Mouse (Mus musculus): ENCODE results near the gene Carmil3. TPM values are rescaled to one million over a fixed set of nuclear protein-coding genes. Genes with fewer than 3 reads are reported as not detected.

Carmil3 gene
- polyA plus RNA-seq, 1 experiment = 4.5 TPM

- Histone ChIP-seq H3K27me3 (ENCODE audit: control insufficient read depth, insufficient read depth, low read length) (peaks cover 3% of the 10 kb centered on the region; the same call in 1 of the 2 replicates), H3K27ac (ENCODE audit: insufficient read depth, low read length) (no peak overlapping the region), H3K36me3 (ENCODE audit: control insufficient read depth, insufficient read depth, low read length) (no peaks in the 10 kb centered on the region), H3K4me3 (ENCODE audit: extremely low read depth, insufficient read depth, insufficient read length) (no peak overlapping the region), H3K4me1 (ENCODE audit: control insufficient read depth, insufficient read depth, insufficient read length) (no peaks in the 10 kb centered on the region)
- TF ChIP-seq CTCF (IDR thresholded peaks at IDR 0.05; ENCODE audit: extremely low read depth, insufficient read depth, insufficient read length, insufficient replicate concordance) (no peak), POLR2A (IDR thresholded peaks at IDR 0.05; ENCODE audit: low read depth, low read length) (no peak)
- no peak for DNase-seq (ENCODE audit: low read depth in 1 of 2, low spot score in 2 of 2)
- 62% methylated on average over 7 of the region's 7 CpGs for WGBS
Measured at GRCm38 (mm10) chr14:55507801-55508200, 17.4 kb downstream of the Carmil3 start.

DNA sequence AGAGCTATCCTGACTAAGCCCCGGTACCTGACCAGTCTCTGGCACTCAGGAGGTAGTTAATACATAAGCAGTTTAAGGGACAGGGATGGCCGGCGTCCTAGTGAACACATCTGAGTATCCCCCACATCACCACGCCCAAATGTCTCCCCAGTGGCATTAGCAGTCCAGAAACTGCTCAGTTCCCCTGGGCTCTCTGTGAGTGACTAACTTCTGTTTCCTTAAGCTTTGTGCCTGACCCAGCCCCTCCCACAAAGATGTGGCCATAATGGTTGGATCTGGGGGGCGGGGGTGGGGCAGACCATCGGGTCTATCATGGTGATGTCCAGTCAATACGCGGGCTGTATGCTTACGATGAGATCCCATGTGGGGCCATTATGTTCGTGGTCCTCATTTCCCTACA lies 19.1 kb downstream of the Carmil3 start:
- Histone ChIP-seq H3K27me3 (ENCODE audit: control insufficient read depth, insufficient read depth, low read length) (peaks cover 3% of the 10 kb centered on the region; the same call in 1 of the 2 replicates), H3K4me1 (ENCODE audit: control insufficient read depth, insufficient read depth, insufficient read length) (no peaks in the 10 kb centered on the region), H3K4me3 (ENCODE audit: extremely low read depth, insufficient read depth, insufficient read length) (no peak overlapping the region), H3K27ac (ENCODE audit: insufficient read depth, low read length) (no peak overlapping the region), H3K36me3 (ENCODE audit: control insufficient read depth, insufficient read depth, low read length) (no peaks in the 10 kb centered on the region)
- DNase-seq (ENCODE audit: low read depth in 1 of 2, low spot score in 2 of 2) = no peak
- TF ChIP-seq POLR2A (IDR thresholded peaks at IDR 0.05; ENCODE audit: low read depth, low read length) = no peak
- TF ChIP-seq CTCF (IDR thresholded peaks at IDR 0.05; ENCODE audit: extremely low read depth, insufficient read depth, insufficient read length, insufficient replicate concordance) = no peak
- 86% methylated on average over 10 of the region's 10 CpGs for WGBS

DNA sequence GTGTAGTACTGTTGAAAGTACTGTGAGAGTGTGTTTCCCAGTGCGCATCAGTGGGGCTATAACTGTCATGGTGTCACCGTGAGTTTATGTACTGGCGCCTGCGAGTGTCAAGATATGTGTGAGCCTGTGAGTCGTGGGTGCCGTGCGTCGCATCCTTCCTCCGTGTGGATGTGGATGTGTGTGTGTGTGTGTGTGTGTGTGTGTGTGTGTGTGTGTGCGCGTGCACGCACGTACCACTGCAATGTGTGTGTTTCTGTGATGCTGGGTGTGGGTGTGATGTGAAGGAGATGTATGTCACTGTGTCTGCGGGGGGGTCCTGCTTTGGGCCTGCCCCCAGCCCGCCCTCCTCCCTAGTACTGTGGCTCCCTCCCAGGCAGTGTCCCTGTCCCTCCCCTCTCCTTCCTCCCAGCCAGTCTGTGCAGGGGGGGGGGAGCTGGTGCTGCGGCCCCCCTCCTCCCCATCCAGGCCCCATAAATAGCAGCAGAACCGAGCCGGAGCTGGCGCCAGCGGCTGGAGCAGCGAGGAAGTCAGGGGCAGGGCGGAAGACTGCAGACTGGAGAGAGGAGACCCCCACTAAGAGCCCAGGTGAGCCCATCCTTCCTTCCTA lies 19.8 kb downstream of the Carmil3 start, which contains the start of gene Cpne6:
Gene Cpne6 (plus strand): TSS at position 321 of the 607 bp plus-strand sequence.
- Histone ChIP-seq H3K27ac (ENCODE audit: insufficient read depth, low read length) (no peak within 1 kb of the TSS), H3K36me3 (ENCODE audit: control insufficient read depth, insufficient read depth, low read length) (no peaks in the 10 kb centered on the region), H3K4me1 (ENCODE audit: control insufficient read depth, insufficient read depth, insufficient read length) (no peaks in the 10 kb centered on the region), H3K27me3 (ENCODE audit: control insufficient read depth, insufficient read depth, low read length) (peaks cover 3% of the 10 kb centered on the region; the same call in 1 of the 2 replicates), H3K4me3 (ENCODE audit: extremely low read depth, insufficient read depth, insufficient read length) (no peak within 1 kb of the TSS)
- no peak for DNase-seq (ENCODE audit: low read depth in 1 of 2, low spot score in 2 of 2)
- no peak for TF ChIP-seq CTCF (IDR thresholded peaks at IDR 0.05; ENCODE audit: extremely low read depth, insufficient read depth, insufficient read length, insufficient replicate concordance)
- TF ChIP-seq POLR2A (IDR thresholded peaks at IDR 0.05; ENCODE audit: low read depth, low read length) = no peak
- WGBS = 70% methylated on average over 19 of the region's 22 CpGs

DNA sequence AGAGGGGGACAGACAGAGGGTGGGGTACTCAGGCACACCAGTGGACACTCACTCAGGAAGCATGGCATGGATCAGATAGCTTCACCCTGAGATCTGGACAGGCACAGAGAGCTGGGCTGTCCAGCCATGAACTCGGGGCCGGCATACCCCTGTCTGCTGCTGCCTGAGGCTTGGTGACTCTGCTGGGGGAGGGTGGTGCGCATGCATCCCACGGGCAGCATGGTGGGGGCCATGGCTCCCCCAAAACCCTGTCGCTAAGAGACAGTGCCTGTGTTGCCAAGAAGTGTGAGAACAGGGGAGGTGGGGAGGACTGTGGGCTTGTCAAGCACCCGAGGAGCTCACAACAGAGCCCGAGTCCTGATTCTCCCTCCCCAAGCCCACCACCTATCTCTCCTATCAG lies 20.6 kb downstream of the Carmil3 start:
- Histone ChIP-seq H3K36me3 (ENCODE audit: control insufficient read depth, insufficient read depth, low read length) (no peaks in the 10 kb centered on the region), H3K4me1 (ENCODE audit: control insufficient read depth, insufficient read depth, insufficient read length) (no peaks in the 10 kb centered on the region), H3K27me3 (ENCODE audit: control insufficient read depth, insufficient read depth, low read length) (peaks cover 3% of the 10 kb centered on the region; the same call in 1 of the 2 replicates), H3K4me3 (ENCODE audit: extremely low read depth, insufficient read depth, insufficient read length) (no peak overlapping the region), H3K27ac (ENCODE audit: insufficient read depth, low read length) (no peak overlapping the region)
- TF ChIP-seq CTCF (IDR thresholded peaks at IDR 0.05; ENCODE audit: extremely low read depth, insufficient read depth, insufficient read length, insufficient replicate concordance) (no peak), POLR2A (IDR thresholded peaks at IDR 0.05; ENCODE audit: low read depth, low read length) (no peak)
- WGBS = 49% methylated on average over 7 of the region's 7 CpGs
- DNase-seq (ENCODE audit: low read depth in 1 of 2, low spot score in 2 of 2) = no peak

DNA sequence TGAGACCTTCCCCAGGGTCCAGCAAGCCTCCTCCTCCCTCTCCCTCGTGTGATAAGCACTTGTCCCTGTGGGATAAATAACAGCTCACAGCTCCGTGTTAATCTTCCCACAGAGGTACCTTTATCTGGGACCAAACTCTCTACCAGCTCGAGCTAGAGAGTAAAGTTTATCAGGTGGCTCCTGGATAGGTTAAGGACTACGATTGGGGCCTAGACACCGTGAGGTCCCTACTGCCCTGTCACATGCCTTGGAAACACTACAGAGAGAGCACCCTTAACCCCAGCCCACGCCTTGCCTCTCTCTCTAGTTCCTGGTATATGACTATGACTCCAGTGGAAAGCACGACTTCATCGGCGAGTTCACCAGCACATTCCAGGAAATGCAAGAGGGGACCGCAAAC lies 23.5 kb downstream of the Carmil3 start:
- Histone ChIP-seq H3K4me1 (ENCODE audit: control insufficient read depth, insufficient read depth, insufficient read length) (no peaks in the 10 kb centered on the region), H3K27ac (ENCODE audit: insufficient read depth, low read length) (no peak overlapping the region), H3K36me3 (ENCODE audit: control insufficient read depth, insufficient read depth, low read length) (no peaks in the 10 kb centered on the region), H3K27me3 (ENCODE audit: control insufficient read depth, insufficient read depth, low read length) (peaks cover 2% of the 10 kb centered on the region; the same call in 1 of the 2 replicates), H3K4me3 (ENCODE audit: extremely low read depth, insufficient read depth, insufficient read length) (no peak overlapping the region)
- no peak for DNase-seq (ENCODE audit: low read depth in 1 of 2, low spot score in 2 of 2)
- TF ChIP-seq POLR2A (IDR thresholded peaks at IDR 0.05; ENCODE audit: low read depth, low read length) = no peak
- no peak for TF ChIP-seq CTCF (IDR thresholded peaks at IDR 0.05; ENCODE audit: extremely low read depth, insufficient read depth, insufficient read length, insufficient replicate concordance)
- WGBS = 50% methylated on average over 10 of the region's 10 CpGs

DNA sequence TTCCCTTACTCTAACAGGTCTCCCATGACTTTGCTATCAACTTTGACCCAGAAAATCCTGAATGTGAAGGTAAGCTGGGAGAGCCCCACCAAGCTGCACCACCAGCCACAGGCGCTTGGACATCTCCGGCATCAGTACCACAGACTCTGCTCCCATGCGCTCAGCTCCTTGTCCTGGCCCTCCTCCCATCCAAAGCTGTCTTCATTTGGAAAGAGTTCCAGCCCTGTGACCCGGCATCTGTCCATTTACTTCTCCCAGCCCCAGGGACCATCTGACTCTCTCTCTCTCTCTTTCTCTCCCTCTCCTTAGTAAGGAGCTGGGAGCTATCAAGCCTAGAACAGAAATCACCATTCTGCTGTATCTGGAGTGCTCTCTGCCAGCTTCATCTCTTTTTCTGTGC lies 25.4 kb downstream of the Carmil3 start:
- TF ChIP-seq CTCF (IDR thresholded peaks at IDR 0.05; ENCODE audit: extremely low read depth, insufficient read depth, insufficient read length, insufficient replicate concordance) (no peak), POLR2A (IDR thresholded peaks at IDR 0.05; ENCODE audit: low read depth, low read length) (no peak)
- Histone ChIP-seq H3K27ac (ENCODE audit: insufficient read depth, low read length) (no peak overlapping the region), H3K4me3 (ENCODE audit: extremely low read depth, insufficient read depth, insufficient read length) (no peak overlapping the region), H3K4me1 (ENCODE audit: control insufficient read depth, insufficient read depth, insufficient read length) (peaks cover 4% of the 10 kb centered on the region), H3K36me3 (ENCODE audit: control insufficient read depth, insufficient read depth, low read length) (no peaks in the 10 kb centered on the region), H3K27me3 (ENCODE audit: control insufficient read depth, insufficient read depth, low read length) (peaks cover 5% of the 10 kb centered on the region)
- DNase-seq (ENCODE audit: low read depth in 1 of 2, low spot score in 2 of 2) = no peak
- WGBS = 95% methylated on average over 4 of the region's 4 CpGs

DNA sequence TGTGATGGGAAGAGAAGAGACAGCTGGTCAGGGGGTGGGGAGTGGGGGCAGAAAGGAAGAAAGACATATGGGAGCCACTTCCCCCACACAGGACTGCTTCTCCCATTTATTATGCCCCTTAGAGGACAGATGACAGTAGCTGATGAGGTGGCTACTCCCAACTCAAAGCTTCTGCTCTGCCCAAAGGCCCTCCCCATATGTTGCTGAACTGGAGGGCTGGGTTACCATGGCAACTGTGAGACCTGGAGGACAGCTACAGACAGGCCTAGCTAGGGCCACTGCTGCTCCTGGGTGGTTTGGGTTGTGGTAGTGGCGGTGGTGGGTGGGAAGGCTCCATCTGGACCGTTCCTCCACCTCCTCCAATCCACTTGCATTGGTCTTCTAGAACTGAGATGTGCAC lies 28.4 kb downstream of the Carmil3 start:
- no peak overlapping the region for H3K27ac ChIP-seq (ENCODE audit: insufficient read depth, low read length)
- TF ChIP-seq POLR2A (IDR thresholded peaks at IDR 0.05; ENCODE audit: low read depth, low read length) (no peak), CTCF (IDR thresholded peaks at IDR 0.05; ENCODE audit: extremely low read depth, insufficient read depth, insufficient read length, insufficient replicate concordance) (no peak)
- 72% methylated on average over 2 of the region's 2 CpGs for WGBS
- H3K36me3 ChIP-seq (ENCODE audit: control insufficient read depth, insufficient read depth, low read length) = no peaks in the 10 kb centered on the region
- H3K4me1 ChIP-seq (ENCODE audit: control insufficient read depth, insufficient read depth, insufficient read length) = peaks cover 4% of the 10 kb centered on the region
- no peak for DNase-seq (ENCODE audit: low read depth in 1 of 2, low spot score in 2 of 2)
- H3K4me3 ChIP-seq (ENCODE audit: extremely low read depth, insufficient read depth, insufficient read length) = no peak overlapping the region
- peaks cover 8% of the 10 kb centered on the region for H3K27me3 ChIP-seq (ENCODE audit: control insufficient read depth, insufficient read depth, low read length)

Data from spleen, adult 2 months (tissue).